Mouse (Mus musculus) heart, postnatal 0 days (tissue): Measurements from ENCODE around the gene Lad1. TPM values are rescaled to one million over a fixed set of nuclear protein-coding genes. Genes with fewer than 3 reads are reported as not detected.

Experiments
- ATAC-seq: fragments of 200-750 bp; cut with Nextera tagmentation; 2 replicates; pipeline ENCODE4 v1.8.0; 2017; ENCODE audit warnings: low read depth, moderate number of reproducible peaks, moderate library complexity; ENCODE audit not compliant: insufficient read depth
- DNase-seq: peaks from one replicate; pipeline ENCODE4 v3.0.0-alpha.2; 2016; ENCODE audit warnings: low spot score
- H3K27ac ChIP-seq: fragments of 300-500 bp; sonication (generic); 2 replicates; pipeline ENCODE4 v1.5.1; 2014; ENCODE audit warnings: low read depth, mild to moderate bottlenecking
- H3K27me3 ChIP-seq: fragments of 300-500 bp; sonication (generic); 2 replicates; pipeline ENCODE4 v1.6.1; 2014; ENCODE audit warnings: low read length, mixed read lengths; ENCODE audit not compliant: control insufficient read depth, insufficient read depth
- H3K36me3 ChIP-seq: fragments of 300-500 bp; sonication (generic); replicated peaks from 2 replicates; pipeline ENCODE4 v1.6.1; 2014; ENCODE audit warnings: low read length, mixed read lengths; ENCODE audit not compliant: control insufficient read depth, insufficient read depth
- H3K4me1 ChIP-seq: fragments of 300-500 bp; sonication (generic); 2 replicates; pipeline ENCODE4 v1.6.1; 2014; ENCODE audit warnings: antibody characterized with exemption; ENCODE audit not compliant: control insufficient read depth, insufficient read depth
- H3K4me2 ChIP-seq: fragments of 300-500 bp; sonication (generic); 2 replicates; pipeline ENCODE4 v1.6.1; 2014; ENCODE audit warnings: low read depth, mild to moderate bottlenecking, low read length, moderate library complexity
- H3K4me3 ChIP-seq: fragments of 300-500 bp; sonication (generic); 2 replicates; pipeline ENCODE4 v1.5.1; 2014; ENCODE audit warnings: low read depth, low read length
- H3K9ac ChIP-seq: fragments of 300-500 bp; sonication (generic); replicated peaks from 2 replicates; pipeline ENCODE4 v1.6.1; 2014; ENCODE audit warnings: low read depth, low read length, mixed read lengths
- H3K9me3 ChIP-seq: fragments of 300-500 bp; sonication (generic); replicated peaks from 2 replicates; pipeline ENCODE4 v1.6.1; 2016; ENCODE audit warnings: low read length; ENCODE audit not compliant: control insufficient read depth
- CTCF ChIP-seq: IDR thresholded peaks from 2 replicates; pipeline ENCODE4 v1.5.1; 2016; ENCODE audit warnings: antibody characterized with exemption, control low read depth, low read depth
- EP300 ChIP-seq: IDR thresholded peaks from 2 replicates; pipeline ENCODE4 v1.6.1; 2016; ENCODE audit warnings: antibody characterized with exemption, low read depth
- WGBS: fragments of 180-500 bp; shearing (Covaris S2); extraction: QIAGEN DNeasy Blood & Tissue Kit; methylation state at CpG from one replicate; pipeline ENCODE4 v1.1.7; 2014; 5-methylcytosine and 5-hydroxymethylcytosine counted together
- polyA plus RNA-seq: library from polyadenylated mRNA; unstranded; fragments of >200 nt; fragmentation: Nextera tagmentation; extraction: Ambion mirVana; gene quantifications from 2 replicates; pipeline ENCODE4 v1.2.1, GENCODE M21; 2015
- total RNA-seq: library from RNA; depleted of rRNA; stranded (reverse); fragments of >200 nt; gene quantifications from 2 replicates; pipeline ENCODE4 v1.2.3, GENCODE M21; 2014; ENCODE audit warnings: low replicate concordance

The Lad1 gene
- total and polyA plus RNA-seq, 2 experiments from 2014 or later, result 11.1 to 32.9 TPM

GRCm38 (mm10) chr1:135813687-135814395 is 4.6 kb upstream of the Lad1 start:
- Histone ChIP-seq H3K9ac (no peak overlapping the region), H3K4me3 (no peak overlapping the region), H3K27me3 (peaks cover 13% of the 10 kb centered on the region), H3K4me1 (peaks cover 27% of the 10 kb centered on the region), H3K4me2 (no peak overlapping the region), H3K27ac (peak overlapping the region; percentile 87), H3K36me3 (peaks cover 20% of the 10 kb centered on the region), H3K9me3 (no peaks in the 10 kb centered on the region)
- ATAC-seq, result no peak
- no peak for DNase-seq
- TF ChIP-seq CTCF, result no peak
- TF ChIP-seq EP300, result no peak
- WGBS, result 83% methylated on average over 5 of the region's 5 CpGs

DNA sequence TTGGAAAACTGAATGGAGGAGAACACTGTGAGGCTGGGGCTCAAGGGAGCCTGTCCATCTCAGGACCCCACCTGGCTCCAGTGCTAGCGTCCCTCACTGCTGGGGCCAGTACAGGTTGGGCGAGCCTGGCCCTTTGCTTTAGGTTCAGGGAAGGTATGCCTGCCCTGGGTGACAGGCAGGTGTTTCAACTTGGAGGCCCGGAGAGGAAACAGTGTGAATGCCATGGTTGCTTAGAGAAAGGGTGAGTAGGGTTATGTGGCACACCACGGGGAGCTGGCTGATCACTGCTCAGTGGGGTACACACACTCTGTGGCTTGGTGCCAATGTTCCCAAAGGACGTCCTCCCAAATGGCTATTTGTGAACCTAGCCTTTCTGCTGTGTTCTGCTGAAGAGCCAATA is 3.9 kb upstream of the Lad1 start:
- no peak for DNase-seq
- WGBS, result 71% methylated on average over 5 of the region's 5 CpGs
- peaks cover 19% of the 10 kb centered on the region for H3K27me3 ChIP-seq
- H3K4me3 ChIP-seq, result no peak overlapping the region
- H3K27ac ChIP-seq, result no peak overlapping the region
- no peak for ATAC-seq
- H3K36me3 ChIP-seq, result peaks cover 13% of the 10 kb centered on the region; the same call in 1 of the 2 replicates
- no peak overlapping the region for H3K9ac ChIP-seq
- TF ChIP-seq EP300 (no peak), CTCF (no peak)
- H3K4me1 ChIP-seq, result peaks cover 29% of the 10 kb centered on the region
- no peaks in the 10 kb centered on the region for H3K9me3 ChIP-seq
- no peak overlapping the region for H3K4me2 ChIP-seq

- Histone ChIP-seq H3K36me3 (no peaks in the 10 kb centered on the region), H3K27ac (no peak overlapping the region), H3K4me1 (peaks cover 27% of the 10 kb centered on the region), H3K9me3 (no peaks in the 10 kb centered on the region), H3K4me3 (no peak overlapping the region), H3K4me2 (no peak overlapping the region), H3K9ac (no peak overlapping the region), H3K27me3 (peaks cover 35% of the 10 kb centered on the region)
- DNase-seq (no peak), ATAC-seq (no peak)
- TF ChIP-seq EP300, result no peak
- no peak for TF ChIP-seq CTCF
- WGBS, result 51% methylated on average over 4 of the region's 4 CpGs
These were observed 803 bp upstream of the Lad1 start for GRCm38 (mm10) chr1:135817595-135817994.

DNA sequence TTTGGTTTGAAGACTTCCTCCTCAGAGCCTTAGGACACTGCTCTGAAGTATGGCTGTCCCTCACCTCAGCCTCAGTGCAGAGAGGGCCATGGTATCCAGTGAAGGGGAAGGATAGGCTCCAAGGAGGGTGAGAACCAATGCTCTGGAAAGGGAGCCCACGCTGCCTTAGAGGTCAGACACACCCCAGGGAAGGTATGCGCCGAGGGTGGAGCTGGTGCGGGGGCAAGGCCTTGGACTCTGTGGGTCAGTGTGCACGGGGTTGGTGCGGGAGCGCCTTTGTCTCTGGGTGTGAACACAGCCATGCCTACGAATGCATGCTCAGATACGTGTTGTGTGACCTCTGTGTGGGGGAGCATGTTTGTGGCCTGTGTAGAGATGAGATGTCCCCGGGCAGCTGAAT is 1.7 kb downstream of the Lad1 start:
- no peak overlapping the region for H3K4me3 ChIP-seq
- H3K4me2 ChIP-seq, result no peak overlapping the region
- no peaks in the 10 kb centered on the region for H3K36me3 ChIP-seq
- WGBS, result 92% methylated on average over 10 of the region's 10 CpGs
- H3K27me3 ChIP-seq, result peaks cover 35% of the 10 kb centered on the region
- H3K9me3 ChIP-seq, result no peaks in the 10 kb centered on the region
- TF ChIP-seq CTCF, result no peak
- no peak for TF ChIP-seq EP300
- H3K27ac ChIP-seq, result no peak overlapping the region
- no peak overlapping the region for H3K9ac ChIP-seq
- no peak for ATAC-seq
- no peak for DNase-seq
- peaks cover 8% of the 10 kb centered on the region; the same call in 1 of the 2 replicates for H3K4me1 ChIP-seq

- 85% methylated on average over 16 of the region's 16 CpGs for WGBS
- no peaks in the 10 kb centered on the region for H3K9me3 ChIP-seq
- no peak for TF ChIP-seq EP300
- no peak for TF ChIP-seq CTCF
- H3K4me1 ChIP-seq, result peaks cover 8% of the 10 kb centered on the region; the same call in 1 of the 2 replicates
- H3K4me2 ChIP-seq, result no peak overlapping the region
- peaks cover 35% of the 10 kb centered on the region for H3K27me3 ChIP-seq
- DNase-seq, result no peak
- ATAC-seq, result no peak
- H3K27ac ChIP-seq, result no peak overlapping the region
- H3K36me3 ChIP-seq, result no peaks in the 10 kb centered on the region
- no peak overlapping the region for H3K9ac ChIP-seq
- H3K4me3 ChIP-seq, result no peak overlapping the region
These were observed 2.5 kb downstream of the Lad1 start for GRCm38 (mm10) chr1:135820736-135821364.
